Mouse (Mus musculus): Measurements from ENCODE around the gene Slc12a1.

DNA sequence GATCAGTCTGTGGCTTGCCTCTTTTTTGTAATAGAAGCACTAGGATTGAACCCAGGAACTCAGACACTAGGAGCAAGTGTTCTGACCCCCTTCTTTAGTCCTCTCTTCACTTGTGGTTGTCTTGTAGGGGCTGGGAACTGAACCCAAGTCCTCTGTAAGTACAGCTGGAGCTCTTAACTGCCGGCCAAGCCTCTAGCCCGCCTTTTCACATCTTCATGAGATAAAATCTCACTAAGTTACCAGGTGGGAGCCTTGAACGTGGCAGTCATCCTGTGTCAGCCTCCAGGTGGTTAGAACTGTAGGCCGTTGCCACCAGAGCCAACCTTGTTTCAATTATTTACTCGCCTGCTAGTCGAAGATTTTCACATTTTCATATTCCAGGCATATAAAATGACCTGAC, 101.4 kb downstream of the Slc12a1 start:
- no peak for TF ChIP-seq CTCF (conservative IDR thresholded peaks at IDR 0.05; ENCODE audit: low read length)
- TF ChIP-seq POU5F1 (IDR thresholded peaks at IDR 0.05; ENCODE audit: borderline replicate concordance, low read length), result no peak
- no peak for TF ChIP-seq NANOG (IDR thresholded peaks at IDR 0.05; ENCODE audit: borderline replicate concordance, low read length)
